Mouse (Mus musculus) megakaryocyte, embryonic 14.5 days (primary cell): ENCODE results near the gene Gng10.

Experiments used
- FLI1 ChIP-seq: IDR thresholded peaks from 2 replicates; pipeline ENCODE4 v1.6.1; 2012; ENCODE audit warnings: low read length, inconsistent platforms, mixed read lengths
- GATA1 ChIP-seq: IDR thresholded peaks from 3 replicates; pipeline ENCODE4 v1.6.1; 2012; ENCODE audit warnings: mixed read lengths, low read length, inconsistent platforms, borderline replicate concordance

DNA sequence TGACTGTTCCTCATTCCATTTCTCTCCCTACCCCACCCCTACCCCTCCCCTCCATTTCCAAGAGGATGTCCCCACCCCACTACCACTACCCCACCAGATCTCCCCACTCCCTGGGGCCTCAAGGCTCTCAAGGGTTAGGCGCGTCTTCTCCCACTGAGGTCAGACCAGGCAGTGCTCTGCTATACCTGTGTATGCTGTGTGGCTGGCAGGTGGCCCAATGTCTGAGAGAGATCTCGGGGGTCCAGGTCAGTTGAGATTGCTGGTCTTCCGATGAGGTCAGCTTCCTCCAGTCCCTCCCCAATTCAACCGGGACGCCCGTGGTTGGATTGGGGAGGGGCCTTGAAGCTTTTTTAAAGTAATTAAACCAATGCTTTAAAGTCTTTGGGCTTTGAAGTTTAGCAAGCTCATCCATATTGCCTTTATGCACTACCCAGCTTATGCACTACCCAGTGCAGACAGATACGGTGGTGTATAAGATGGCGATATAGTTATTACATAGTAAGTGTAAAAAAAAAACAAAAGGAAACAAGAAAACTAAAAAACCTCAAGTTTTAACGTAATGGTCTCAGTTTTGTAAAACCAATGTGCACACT, 467 bp upstream of the Gng10 start:
- TF ChIP-seq GATA1, result no peak
- TF ChIP-seq FLI1, result no peak
